Mouse (Mus musculus) limb, embryonic 11.5 days (tissue): Measurements from ENCODE around the gene Spag5. TPM values are rescaled to one million over a fixed set of nuclear protein-coding genes. Genes with fewer than 3 reads are reported as not detected.

ENCODE experiments used
- ATAC-seq: fragments of 200-750 bp; cut with Nextera tagmentation; 2 replicates; pipeline ENCODE4 v1.8.0; 2017; ENCODE audit warnings: low read depth; ENCODE audit not compliant: insufficient number of reproducible peaks, low FRiP score, low TSS enrichment
- DNase-seq: peaks from one replicate; pipeline ENCODE4 v3.0.0-alpha.2; 2015; ENCODE audit warnings: low spot score
- H3K27ac ChIP-seq: fragments of 300-500 bp; sonication (generic); replicated peaks from 2 replicates; pipeline ENCODE4 v1.5.1; 2014; ENCODE audit warnings: low read depth, mild to moderate bottlenecking, low read length
- H3K27me3 ChIP-seq: fragments of 300-500 bp; sonication (generic); 2 replicates; pipeline ENCODE4 v1.6.1; 2014; ENCODE audit warnings: mild to moderate bottlenecking, low read length, mixed read lengths; ENCODE audit not compliant: control insufficient read depth, insufficient read depth
- H3K36me3 ChIP-seq: fragments of 300-500 bp; sonication (generic); 2 replicates; pipeline ENCODE4 v1.6.1; 2014; ENCODE audit warnings: mild to moderate bottlenecking, low read length, moderate library complexity, mixed read lengths; ENCODE audit not compliant: control insufficient read depth, insufficient read depth
- H3K4me1 ChIP-seq: fragments of 300-500 bp; sonication (generic); 2 replicates; pipeline ENCODE4 v1.6.1; 2014; ENCODE audit warnings: low read length, mixed read lengths; ENCODE audit not compliant: control insufficient read depth, insufficient read depth
- H3K4me2 ChIP-seq: fragments of 300-500 bp; sonication (generic); 2 replicates; pipeline ENCODE4 v1.6.1; 2014; ENCODE audit warnings: low read depth, mild to moderate bottlenecking, moderate library complexity; ENCODE audit not compliant: severe bottlenecking
- H3K4me3 ChIP-seq: fragments of 300-500 bp; sonication (generic); 2 replicates; pipeline ENCODE4 v1.5.1; 2014; ENCODE audit warnings: low read depth, low read length
- H3K9ac ChIP-seq: fragments of 300-500 bp; sonication (generic); 2 replicates; pipeline ENCODE4 v1.6.1; 2014; ENCODE audit warnings: mild to moderate bottlenecking, low read length
- H3K9me3 ChIP-seq: fragments of 300-500 bp; sonication (generic); 2 replicates; pipeline ENCODE4 v1.6.1; 2016; ENCODE audit warnings: low read length; ENCODE audit not compliant: control insufficient read depth
- WGBS: fragments of 180-500 bp; shearing (Covaris S2); extraction: QIAGEN DNeasy Blood & Tissue Kit; methylation state at CpG from one replicate; pipeline ENCODE4 v1.1.7; 2014; 5-methylcytosine and 5-hydroxymethylcytosine counted together
- polyA plus RNA-seq: library from polyadenylated mRNA; unstranded; fragments of >200 nt; fragmentation: Nextera tagmentation; extraction: Ambion mirVana; gene quantifications from 2 replicates; pipeline ENCODE4 v1.2.1, GENCODE M21; 2014

The Spag5 gene
- 65.6 and 72.4 TPM in 2 replicates for polyA plus RNA-seq

DNA sequence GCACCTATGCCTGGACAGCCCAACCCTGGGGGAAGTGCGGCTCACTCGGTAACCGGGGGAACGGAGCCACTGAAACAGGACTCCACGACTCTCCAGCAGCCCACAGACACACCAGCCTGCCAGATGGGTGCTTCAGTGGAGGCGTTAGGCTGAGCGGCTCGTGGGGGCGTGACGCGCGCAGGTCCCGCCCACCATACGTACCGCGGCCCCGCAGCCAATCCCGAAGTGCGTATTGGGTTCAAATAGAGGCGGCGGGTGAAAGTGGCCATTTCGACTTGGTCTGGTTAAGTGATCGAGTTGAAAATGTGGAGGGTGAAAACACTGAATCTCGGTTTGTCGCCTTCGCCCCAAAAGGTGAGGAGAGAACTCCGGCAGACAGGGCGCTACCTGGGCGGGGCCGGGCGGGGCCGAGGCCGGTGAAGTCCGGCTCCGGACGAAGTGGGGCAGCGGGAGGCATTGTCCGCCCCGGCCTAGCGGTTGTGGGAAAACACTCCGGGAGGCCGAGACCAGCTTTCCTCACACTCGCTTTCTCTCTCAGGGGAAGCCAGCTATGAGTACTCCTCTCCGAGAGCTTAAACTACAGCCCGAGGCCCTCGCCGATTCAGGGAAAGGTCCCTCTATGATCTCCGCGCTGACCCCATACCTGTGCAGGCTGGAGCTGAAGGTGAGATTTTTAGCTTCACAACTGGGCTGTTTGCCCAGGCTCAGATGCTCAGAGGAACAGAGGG, at the start of gene Spag5:
Gene Spag5, plus strand, starts transcription at position 173 of the 728 bp plus-strand sequence.
- Histone ChIP-seq H3K9me3 (no peaks in the 10 kb centered on the region), H3K9ac (peak within 1 kb of the TSS; percentile 82), H3K27ac (peak within 1 kb of the TSS; percentile 47; the same call in 1 of the 2 replicates), H3K27me3 (no peaks in the 10 kb centered on the region), H3K4me2 (peak within 1 kb of the TSS; percentile 78), H3K36me3 (peaks cover 13% of the 10 kb centered on the region), H3K4me3 (peak within 1 kb of the TSS; percentile 93), H3K4me1 (0 out of 2 replicates have a peak, but pooled peaks cover 2% of the 10 kb centered on the region)
- DNase-seq (peak; percentile 92), ATAC-seq (peak; percentile 97)
- WGBS, result under 1% methylated on average over 49 of the region's 49 CpGs

GRCm38 (mm10) chr11:78256618-78257017, 44.7 kb upstream of the Spag5 start:
- DNase-seq (no peak), ATAC-seq (no peak)
- Histone ChIP-seq H3K4me1 (no peaks in the 10 kb centered on the region), H3K4me3 (no peak overlapping the region), H3K9ac (no peak overlapping the region), H3K27me3 (no peaks in the 10 kb centered on the region; the same call in 1 of the 2 replicates), H3K4me2 (no peak overlapping the region), H3K27ac (no peak overlapping the region), H3K36me3 (peaks cover 10% of the 10 kb centered on the region), H3K9me3 (no peaks in the 10 kb centered on the region)
- WGBS, result 95% methylated on average over 1 of the region's 1 CpGs

- H3K9ac ChIP-seq, result no peak overlapping the region
- DNase-seq (no peak), ATAC-seq (peak; percentile 12; the same call in 1 of the 2 replicates)
- H3K9me3 ChIP-seq, result no peaks in the 10 kb centered on the region
- peaks cover 13% of the 10 kb centered on the region; the same call in 1 of the 2 replicates for H3K36me3 ChIP-seq
- no peak overlapping the region for H3K4me3 ChIP-seq
- WGBS, result 97% methylated on average over 2 of the region's 2 CpGs
- H3K27ac ChIP-seq, result no peak overlapping the region
- no peak overlapping the region; the same call in 1 of the 2 replicates for H3K4me2 ChIP-seq
- no peaks in the 10 kb centered on the region; the same call in 1 of the 2 replicates for H3K27me3 ChIP-seq
- peaks cover 5% of the 10 kb centered on the region; the same call in 1 of the 2 replicates for H3K4me1 ChIP-seq
Measured at GRCm38 (mm10) chr11:78260489-78261258, 40.7 kb upstream of the Spag5 start.

DNA sequence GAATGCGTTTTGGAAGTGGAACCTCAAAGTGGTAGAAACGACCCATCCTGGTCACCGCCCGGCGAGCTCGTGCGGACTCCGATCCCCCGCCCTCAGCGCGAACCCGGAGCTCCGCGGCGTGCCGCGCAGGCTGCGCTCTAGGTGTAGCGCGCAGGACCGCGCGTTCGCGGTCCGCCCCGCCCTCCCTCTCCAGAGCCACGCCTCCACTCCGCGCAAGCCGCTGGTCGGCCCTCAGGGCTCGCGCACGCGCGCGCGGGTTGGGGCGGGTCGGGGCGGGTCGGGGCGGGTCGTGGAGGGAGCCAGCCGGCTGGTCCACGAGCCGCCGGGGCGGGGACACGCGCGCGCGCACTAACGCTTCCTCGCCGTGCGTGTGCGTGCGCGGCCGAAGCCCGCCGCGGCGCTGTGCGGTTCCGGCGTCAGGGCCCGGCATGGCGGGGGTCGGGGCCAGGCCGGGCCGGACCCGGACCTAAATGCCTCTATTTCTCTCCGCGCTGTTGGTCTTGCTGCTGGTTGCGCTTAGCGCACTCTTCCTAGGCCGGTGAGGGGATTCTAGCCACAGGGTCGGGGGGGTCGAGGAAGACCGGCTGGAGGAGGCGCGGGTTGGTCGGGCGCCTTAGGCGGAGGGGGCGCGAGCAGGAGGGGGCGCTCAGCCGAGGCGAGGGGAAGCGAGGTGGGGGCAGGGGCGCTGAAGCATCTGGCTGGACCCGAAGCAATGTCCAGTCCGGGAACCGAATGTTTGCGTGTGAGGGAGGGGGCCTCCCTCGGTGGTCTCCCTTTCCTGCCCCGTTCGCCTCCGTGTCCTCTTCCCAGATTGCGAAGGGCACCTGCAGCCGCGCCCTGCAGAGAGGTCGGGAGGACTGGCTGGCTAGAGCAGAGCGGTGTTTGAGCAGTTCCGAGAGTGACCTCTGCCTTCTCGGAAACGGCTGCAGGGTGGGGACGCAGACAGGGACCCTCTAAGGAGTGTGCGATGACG, 39.7 kb upstream of the Spag5 start, which contains the start of gene 2610507B11Rik:
Gene 2610507B11Rik, plus strand, starts transcription at position 373 of the 973 bp plus-strand sequence.
- H3K4me2 ChIP-seq, result peak within 1 kb of the TSS; percentile 83
- ATAC-seq, result peak; percentile 91
- 1% methylated on average over 95 of the region's 115 CpGs for WGBS
- H3K4me1 ChIP-seq, result peaks cover 5% of the 10 kb centered on the region; the same call in 1 of the 2 replicates
- peak; percentile 95 for DNase-seq
- H3K9me3 ChIP-seq, result no peaks in the 10 kb centered on the region
- H3K36me3 ChIP-seq, result peaks cover 19% of the 10 kb centered on the region
- peak within 1 kb of the TSS; percentile 70 for H3K27ac ChIP-seq
- peak within 1 kb of the TSS; percentile 70 for H3K4me3 ChIP-seq
- H3K27me3 ChIP-seq, result no peaks in the 10 kb centered on the region; the same call in 1 of the 2 replicates
- peak within 1 kb of the TSS; percentile 72 for H3K9ac ChIP-seq

DNA sequence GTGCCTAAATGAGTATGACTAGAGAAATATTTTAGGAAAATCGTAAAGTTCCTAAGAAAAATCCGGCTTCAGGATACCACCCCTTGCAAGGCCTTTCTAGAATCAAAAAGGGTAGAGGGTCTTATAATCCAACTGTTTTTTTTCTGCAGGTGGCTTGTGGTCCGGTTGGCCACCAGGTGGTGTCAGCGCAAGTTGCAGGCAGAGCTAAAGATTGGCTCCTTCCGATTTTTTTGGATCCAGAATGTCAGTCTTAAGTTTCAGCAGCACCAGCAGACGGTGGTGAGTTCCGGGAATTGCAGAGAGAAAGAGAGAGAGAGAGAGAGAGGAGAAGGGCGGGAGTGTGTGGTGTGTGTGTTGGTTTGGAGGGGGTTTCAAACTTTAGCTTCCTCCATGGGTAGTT, 38.8 kb upstream of the Spag5 start:
- H3K36me3 ChIP-seq, result peaks cover 25% of the 10 kb centered on the region
- no peak overlapping the region; the same call in 1 of the 2 replicates for H3K9ac ChIP-seq
- no peaks in the 10 kb centered on the region for H3K9me3 ChIP-seq
- H3K4me2 ChIP-seq, result peak overlapping the region; percentile 83
- peaks cover 5% of the 10 kb centered on the region; the same call in 1 of the 2 replicates for H3K4me1 ChIP-seq
- no peak overlapping the region for H3K27ac ChIP-seq
- H3K27me3 ChIP-seq, result no peaks in the 10 kb centered on the region; the same call in 1 of the 2 replicates
- H3K4me3 ChIP-seq, result peak overlapping the region; percentile 70
- 3% methylated on average over 8 of the region's 8 CpGs for WGBS
- DNase-seq (peak; percentile 75), ATAC-seq (no peak)

DNA sequence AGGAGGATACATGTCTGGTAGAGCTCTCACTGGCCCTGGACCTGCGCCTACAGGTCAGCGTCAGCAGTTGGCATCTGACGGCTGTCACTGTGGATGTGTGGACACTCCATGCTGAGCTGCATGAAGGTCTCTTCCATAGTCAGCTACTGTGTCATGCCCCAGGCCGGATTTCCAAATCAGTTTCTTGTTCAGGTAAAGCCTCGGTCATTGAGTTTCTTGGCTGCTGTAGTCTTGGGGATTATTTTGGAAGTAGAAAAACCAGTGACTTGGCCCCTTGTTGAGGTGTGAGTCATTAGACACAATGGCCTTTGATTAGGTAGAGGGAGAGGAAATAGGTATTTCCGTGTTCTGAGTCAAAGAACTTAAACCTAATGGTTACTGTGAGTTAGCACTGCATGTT, 35.8 kb upstream of the Spag5 start:
- no peak for DNase-seq
- 91% methylated on average over 6 of the region's 6 CpGs for WGBS

DNA sequence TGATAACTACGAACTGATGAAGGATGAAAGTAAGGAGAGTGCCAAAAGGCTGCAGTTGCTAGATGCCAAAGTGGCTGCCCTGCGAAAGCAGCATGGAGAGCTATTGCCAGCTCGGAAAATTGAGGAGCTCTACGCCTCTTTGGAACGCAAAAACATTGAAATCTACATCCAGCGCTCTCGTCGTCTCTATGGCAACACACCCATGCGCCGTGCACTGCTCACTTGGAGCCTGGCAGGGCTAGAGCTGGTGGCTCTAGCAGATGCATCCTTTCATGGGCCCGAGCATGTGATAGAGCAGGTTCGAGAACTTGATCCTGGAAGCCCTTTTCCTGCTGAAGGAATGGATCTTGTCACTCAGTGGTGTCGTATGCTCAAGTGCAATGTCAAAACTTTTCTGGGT, 29.3 kb upstream of the Spag5 start:
- Histone ChIP-seq H3K27ac (no peak overlapping the region), H3K4me3 (no peak overlapping the region), H3K4me1 (no peaks in the 10 kb centered on the region), H3K36me3 (peaks cover 59% of the 10 kb centered on the region), H3K27me3 (no peaks in the 10 kb centered on the region), H3K9me3 (no peaks in the 10 kb centered on the region), H3K9ac (no peak overlapping the region), H3K4me2 (no peak overlapping the region)
- DNase-seq (no peak), ATAC-seq (no peak)
- WGBS, result 94% methylated on average over 13 of the region's 13 CpGs

More for the DNA sequence above, 35.8 kb upstream of the Spag5 start:
- Histone ChIP-seq H3K9me3 (no peaks in the 10 kb centered on the region), H3K27me3 (no peaks in the 10 kb centered on the region), H3K4me3 (no peak overlapping the region), H3K36me3 (peaks cover 38% of the 10 kb centered on the region), H3K4me2 (no peak overlapping the region), H3K4me1 (peaks cover 5% of the 10 kb centered on the region; the same call in 1 of the 2 replicates), H3K9ac (no peak overlapping the region), H3K27ac (no peak overlapping the region)
- ATAC-seq, result no peak
